Mouse (Mus musculus): ENCODE results near the gene Fam76a.

DNA sequence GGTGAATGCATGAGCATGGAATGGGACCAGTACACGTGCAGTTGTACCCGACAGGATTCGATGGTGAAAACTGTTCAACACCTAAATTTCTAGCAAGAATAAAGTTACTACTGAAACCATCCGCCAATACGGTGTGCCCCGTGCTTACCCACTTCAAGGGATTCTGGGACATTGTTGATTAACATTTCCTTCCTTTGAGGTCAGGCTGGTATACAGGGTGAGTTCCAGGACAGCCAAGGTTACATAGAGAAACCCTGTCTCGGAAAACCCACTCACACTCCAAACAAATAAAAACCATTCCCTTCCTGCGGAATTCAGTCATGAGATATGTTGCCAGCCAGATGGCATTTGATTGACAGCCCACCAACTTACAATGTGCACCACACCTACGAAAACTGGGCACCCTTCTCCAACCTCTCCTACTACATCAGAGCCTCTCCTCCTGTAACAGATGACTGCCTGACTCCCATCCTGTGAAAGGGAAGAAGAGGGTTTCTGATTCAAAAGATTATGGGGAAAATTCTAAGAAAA, 37.4 kb downstream of the Fam76a start:
- TF ChIP-seq CTCF (IDR thresholded peaks at IDR 0.05; ENCODE audit: control insufficient read depth, insufficient read depth, insufficient replicate concordance, low read depth, low read length) (no peak), POLR2A (IDR thresholded peaks at IDR 0.05; ENCODE audit: control insufficient read depth, low read depth, low read length) (no peak)

All from testis, adult 2 months (tissue).